Mouse (Mus musculus) layer of hippocampus, postnatal 25 days (tissue): ENCODE results near the gene Iqcf3. TPM values are rescaled to one million over a fixed set of nuclear protein-coding genes. Genes with fewer than 3 reads are reported as not detected.
A peak's percentile ranks its signal among the peaks of the same experiment; 100 is the strongest.
"Not testable (repeated sequence)": the region's sequence is repeated elsewhere in the genome, so short reads cannot be mapped to it uniquely, and the experiment has no call there.

ENCODE experiments used
- DNase-seq, 2 experiments: peaks; one replicate each; pipeline ENCODE4 v3.0.0; 2022; ENCODE audit warnings: mixed read lengths in 2 of 2, low spot score in 1 of 2; ENCODE audit errors: extremely low spot score in 1 of 2
- total RNA-seq, 2 experiments: library from RNA; stranded (reverse); gene quantifications; 2 replicates each; pipeline ENCODE4 v1.2.3; 2021

Iqcf3 gene
- total RNA-seq, 2 experiments from 2014 or later: not detected

GRCm38 (mm10) chr9:106512729-106513450, 48.5 kb downstream of the Iqcf3 start:
- no peak for DNase-seq

- no peak for DNase-seq
Observed at GRCm38 (mm10) chr9:106509356-106509755, 52.1 kb downstream of the Iqcf3 start.

GRCm38 (mm10) chr9:106504246-106504645, 57.2 kb downstream of the Iqcf3 start:
- DNase-seq: no peak

- DNase-seq: no peak
Observed at GRCm38 (mm10) chr9:106501846-106502245, 59.6 kb downstream of the Iqcf3 start.

- DNase-seq: no peak
Observed at GRCm38 (mm10) chr9:106499667-106500066, 61.8 kb downstream of the Iqcf3 start, which contains the start of gene Iqcf1. Iqcf1 (plus strand) TSS chr9:106499967.

GRCm38 (mm10) chr9:106487602-106488001, 73.8 kb downstream of the Iqcf3 start:
- DNase-seq: not testable (repeated sequence)

GRCm38 (mm10) chr9:106485076-106485475, 76.4 kb downstream of the Iqcf3 start:
- no peak for DNase-seq

GRCm38 (mm10) chr9:106483606-106484005, 77.8 kb downstream of the Iqcf3 start:
- DNase-seq: no peak

GRCm38 (mm10) chr9:106483136-106483535, 78.3 kb downstream of the Iqcf3 start:
- no peak for DNase-seq

- no peak for DNase-seq
Observed at GRCm38 (mm10) chr9:106482578-106483115, 78.8 kb downstream of the Iqcf3 start.

GRCm38 (mm10) chr9:106481676-106482075, 79.8 kb downstream of the Iqcf3 start:
- DNase-seq: no peak

- DNase-seq: no peak
Observed at GRCm38 (mm10) chr9:106481075-106481474, 80.4 kb downstream of the Iqcf3 start.

GRCm38 (mm10) chr9:106480541-106480940, 80.9 kb downstream of the Iqcf3 start:
- DNase-seq: no peak

GRCm38 (mm10) chr9:106478101-106478500, 83.3 kb downstream of the Iqcf3 start:
- no peak for DNase-seq

- DNase-seq: no peak
Observed at GRCm38 (mm10) chr9:106477649-106478048, 83.8 kb downstream of the Iqcf3 start.

- DNase-seq: peak; percentile 95 to 98
Observed at GRCm38 (mm10) chr9:106476924-106477484, 84.4 kb downstream of the Iqcf3 start, which contains the start of gene Parp3. Parp3 (minus strand) TSS chr9:106476949.

- no peak for DNase-seq
Observed at GRCm38 (mm10) chr9:106476002-106476923, 85.2 kb downstream of the Iqcf3 start.

GRCm38 (mm10) chr9:106475663-106476001, 85.8 kb downstream of the Iqcf3 start, which contains the start of gene Rrp9:
Rrp9 (plus strand) TSS chr9:106475963.
- DNase-seq: peak in 1 of 2 experiments; percentile 3

- DNase-seq: peak in 1 of 2 experiments; percentile 1
Observed at GRCm38 (mm10) chr9:106475046-106475445, 86.4 kb downstream of the Iqcf3 start.

GRCm38 (mm10) chr9:106474456-106474855, 87.0 kb downstream of the Iqcf3 start:
- DNase-seq: peak in 1 of 2 experiments; percentile 60

GRCm38 (mm10) chr9:106473753-106474105, 87.7 kb downstream of the Iqcf3 start:
- peak in 1 of 2 experiments; percentile 1 for DNase-seq
